Mouse (Mus musculus): Measurements from ENCODE around the gene Tph2. TPM values are rescaled to one million over a fixed set of nuclear protein-coding genes. Genes with fewer than 3 reads are reported as not detected.

Gene Tph2
- polyA plus RNA-seq (2012; rRNA removed): 0.08 TPM in 1 of 2 replicates, not detected in the other

- peak; percentile 71 for DNase-seq
- TF ChIP-seq POLR2A (IDR thresholded peaks at IDR 0.05; ENCODE audit: control insufficient read depth, extremely low read depth, insufficient read depth, low read length, poor library complexity) (no peak), CTCF (IDR thresholded peaks at IDR 0.05; ENCODE audit: borderline replicate concordance, control insufficient read depth, extremely low read depth, insufficient read depth, low read length, poor library complexity) (peak; percentile 55; the same call in 1 of the 2 replicates)
- Histone ChIP-seq H3K4me1 (replicated peaks; ENCODE audit: control insufficient read depth, insufficient read depth, low read length) (no peaks in the 10 kb centered on the region), H3K4me3 (ENCODE audit: control insufficient read depth, insufficient read depth, low read length) (no peak within 1 kb of the TSS), H3K36me3 (ENCODE audit: control insufficient read depth, insufficient read depth, low read length) (no peaks in the 10 kb centered on the region), H3K27me3 (ENCODE audit: control insufficient read depth, insufficient read depth, low read length) (no peaks in the 10 kb centered on the region), H3K27ac (ENCODE audit: control insufficient read depth, insufficient read depth, low read length) (no peak within 1 kb of the TSS)
- 8% methylated on average over 9 of the region's 9 CpGs for WGBS
Observed at GRCm38 (mm10) chr10:115184697-115185096, at the start of gene Tph2. Gene Tph2, minus strand, starts transcription at chr10:115185022.

- no peak overlapping the region for H3K27ac ChIP-seq (ENCODE audit: control insufficient read depth, insufficient read depth, low read length)
- peaks cover 33% of the 10 kb centered on the region for H3K36me3 ChIP-seq (ENCODE audit: control insufficient read depth, insufficient read depth, low read length)
- no peak for DNase-seq
- H3K4me1 ChIP-seq (replicated peaks; ENCODE audit: control insufficient read depth, insufficient read depth, low read length): no peaks in the 10 kb centered on the region; the same call in 1 of the 2 replicates
- WGBS: 81% methylated on average over 3 of the region's 3 CpGs
- TF ChIP-seq POLR2A (IDR thresholded peaks at IDR 0.05; ENCODE audit: control insufficient read depth, extremely low read depth, insufficient read depth, low read length, poor library complexity) (no peak), CTCF (IDR thresholded peaks at IDR 0.05; ENCODE audit: borderline replicate concordance, control insufficient read depth, extremely low read depth, insufficient read depth, low read length, poor library complexity) (no peak)
- no peak overlapping the region for H3K4me3 ChIP-seq (ENCODE audit: control insufficient read depth, insufficient read depth, low read length)
- H3K27me3 ChIP-seq (ENCODE audit: control insufficient read depth, insufficient read depth, low read length): no peaks in the 10 kb centered on the region
Observed at GRCm38 (mm10) chr10:115233798-115234197, 49.0 kb upstream of the Tph2 start.

GRCm38 (mm10) chr10:115232513-115232912 is 47.7 kb upstream of the Tph2 start:
- Histone ChIP-seq H3K36me3 (ENCODE audit: control insufficient read depth, insufficient read depth, low read length) (peaks cover 21% of the 10 kb centered on the region), H3K27me3 (ENCODE audit: control insufficient read depth, insufficient read depth, low read length) (no peaks in the 10 kb centered on the region), H3K4me1 (replicated peaks; ENCODE audit: control insufficient read depth, insufficient read depth, low read length) (no peaks in the 10 kb centered on the region; the same call in 1 of the 2 replicates), H3K4me3 (ENCODE audit: control insufficient read depth, insufficient read depth, low read length) (no peak overlapping the region), H3K27ac (ENCODE audit: control insufficient read depth, insufficient read depth, low read length) (no peak overlapping the region)
- no peak for DNase-seq
- WGBS: 92% methylated on average over 3 of the region's 3 CpGs
- TF ChIP-seq CTCF (IDR thresholded peaks at IDR 0.05; ENCODE audit: borderline replicate concordance, control insufficient read depth, extremely low read depth, insufficient read depth, low read length, poor library complexity): no peak

- WGBS: 98% methylated on average over 9 of the region's 9 CpGs
- Histone ChIP-seq H3K36me3 (ENCODE audit: control insufficient read depth, insufficient read depth, low read length) (peaks cover 15% of the 10 kb centered on the region; the same call in 1 of the 2 replicates), H3K27ac (ENCODE audit: control insufficient read depth, insufficient read depth, low read length) (no peak overlapping the region), H3K4me1 (replicated peaks; ENCODE audit: control insufficient read depth, insufficient read depth, low read length) (no peaks in the 10 kb centered on the region), H3K27me3 (ENCODE audit: control insufficient read depth, insufficient read depth, low read length) (no peaks in the 10 kb centered on the region), H3K4me3 (ENCODE audit: control insufficient read depth, insufficient read depth, low read length) (no peak overlapping the region)
- no peak for TF ChIP-seq CTCF (IDR thresholded peaks at IDR 0.05; ENCODE audit: borderline replicate concordance, control insufficient read depth, extremely low read depth, insufficient read depth, low read length, poor library complexity)
- no peak for TF ChIP-seq POLR2A (IDR thresholded peaks at IDR 0.05; ENCODE audit: control insufficient read depth, extremely low read depth, insufficient read depth, low read length, poor library complexity)
- DNase-seq: no peak
Observed at GRCm38 (mm10) chr10:115229023-115229422, 44.2 kb upstream of the Tph2 start.

- TF ChIP-seq POLR2A (IDR thresholded peaks at IDR 0.05; ENCODE audit: control insufficient read depth, extremely low read depth, insufficient read depth, low read length, poor library complexity) (no peak), CTCF (IDR thresholded peaks at IDR 0.05; ENCODE audit: borderline replicate concordance, control insufficient read depth, extremely low read depth, insufficient read depth, low read length, poor library complexity) (no peak)
- WGBS: 95% methylated on average over 7 of the region's 7 CpGs
- DNase-seq: no peak
- no peaks in the 10 kb centered on the region for H3K27me3 ChIP-seq (ENCODE audit: control insufficient read depth, insufficient read depth, low read length)
- H3K4me3 ChIP-seq (ENCODE audit: control insufficient read depth, insufficient read depth, low read length): no peak overlapping the region
- H3K36me3 ChIP-seq (ENCODE audit: control insufficient read depth, insufficient read depth, low read length): peaks cover 8% of the 10 kb centered on the region; the same call in 1 of the 2 replicates
- no peak overlapping the region for H3K27ac ChIP-seq (ENCODE audit: control insufficient read depth, insufficient read depth, low read length)
- H3K4me1 ChIP-seq (replicated peaks; ENCODE audit: control insufficient read depth, insufficient read depth, low read length): no peaks in the 10 kb centered on the region
Observed at GRCm38 (mm10) chr10:115226586-115226985, 41.8 kb upstream of the Tph2 start.

GRCm38 (mm10) chr10:115223845-115224244 is 39.0 kb upstream of the Tph2 start:
- H3K27me3 ChIP-seq (ENCODE audit: control insufficient read depth, insufficient read depth, low read length): no peaks in the 10 kb centered on the region
- TF ChIP-seq POLR2A (IDR thresholded peaks at IDR 0.05; ENCODE audit: control insufficient read depth, extremely low read depth, insufficient read depth, low read length, poor library complexity) (no peak), CTCF (IDR thresholded peaks at IDR 0.05; ENCODE audit: borderline replicate concordance, control insufficient read depth, extremely low read depth, insufficient read depth, low read length, poor library complexity) (no peak)
- no peak for DNase-seq
- WGBS: 95% methylated on average over 3 of the region's 3 CpGs
- no peaks in the 10 kb centered on the region for H3K4me1 ChIP-seq (replicated peaks; ENCODE audit: control insufficient read depth, insufficient read depth, low read length)
- no peak overlapping the region for H3K4me3 ChIP-seq (ENCODE audit: control insufficient read depth, insufficient read depth, low read length)
- H3K27ac ChIP-seq (ENCODE audit: control insufficient read depth, insufficient read depth, low read length): no peak overlapping the region
- H3K36me3 ChIP-seq (ENCODE audit: control insufficient read depth, insufficient read depth, low read length): peaks cover 20% of the 10 kb centered on the region

Data from thymus, adult 2 months (tissue).